Mouse (Mus musculus) urinary bladder, postnatal 0 days (tissue): ENCODE results near the gene Ccdc148. TPM values are rescaled to one million over a fixed set of nuclear protein-coding genes. Genes with fewer than 3 reads are reported as not detected.

Experiments
- polyA plus RNA-seq: library from polyadenylated mRNA; unstranded; fragments of >200 nt; fragmentation: Nextera tagmentation; extraction: Ambion mirVana; gene quantifications from 2 replicates; pipeline ENCODE4 v1.2.1, GENCODE M21; 2015

The Ccdc148 gene
- polyA plus RNA-seq, result 1.6 and 1.7 TPM in 2 replicates

DNA sequence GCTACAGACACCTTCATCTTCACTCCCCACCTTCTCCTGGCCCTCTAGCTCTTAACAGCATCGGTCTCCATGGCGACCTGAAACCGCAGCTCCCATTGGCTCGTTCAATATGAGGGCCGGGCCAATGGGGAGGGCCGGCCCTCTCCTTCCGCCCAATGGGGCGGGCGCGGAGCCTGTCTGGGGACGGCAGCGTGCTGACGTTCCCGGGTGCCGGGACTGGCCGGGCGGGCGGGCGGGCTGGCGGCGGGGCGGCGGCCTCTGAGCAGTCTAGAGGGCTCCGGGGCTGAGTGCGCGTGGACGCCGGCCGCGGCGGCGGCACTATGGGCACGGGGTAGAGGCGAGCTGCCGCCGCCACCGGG lies at the start of gene Ccdc148, which contains the start of gene Pkp4:
Gene Ccdc148 (minus strand): TSS at position 79 of the 359 bp plus-strand sequence.
Gene Pkp4 (plus strand): TSS at position 246 of the 359 bp plus-strand sequence.

DNA sequence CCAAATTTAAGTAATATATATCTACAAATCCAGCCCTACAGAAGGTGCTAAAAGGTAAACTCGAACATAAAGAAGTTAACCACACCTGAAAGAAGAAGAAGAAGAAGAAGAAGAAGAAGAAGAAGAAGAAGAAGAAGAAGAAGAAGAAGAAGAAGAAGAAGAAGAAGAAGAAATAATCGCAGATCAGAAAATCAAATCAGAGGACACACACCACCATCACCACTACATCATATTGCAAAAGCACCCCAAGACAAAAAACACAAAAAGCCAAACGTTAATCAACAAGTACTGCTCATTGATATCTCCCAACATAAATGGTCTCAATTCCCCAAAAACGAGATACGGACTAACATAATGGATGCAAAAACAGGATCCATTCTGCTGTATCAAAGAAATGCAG lies 301.3 kb downstream of the Ccdc148 start, which contains the start of gene Gm11099:
Gene Gm11099 (plus strand): TSS at position 301 of the 400 bp plus-strand sequence.

Other genes with a start within 250 kb of the Ccdc148 start
- gene Pkp4, start 167 bp upstream of the Ccdc148 start, polyA plus RNA-seq, result 11.9 and 13.8 TPM in 2 replicates